Mouse (Mus musculus) heart, adult 11 months (tissue): ENCODE measurements at regions not wholly inside any gene's neighbourhood (a gene's known extent, or its start where the extent isn't known, plus 50 kb on each side); places are given as distances from the start of the nearest gene placed in this dataset.

Experiments
- DNase-seq: peaks from one replicate; pipeline ENCODE4 v3.0.0; 2022

DNA sequence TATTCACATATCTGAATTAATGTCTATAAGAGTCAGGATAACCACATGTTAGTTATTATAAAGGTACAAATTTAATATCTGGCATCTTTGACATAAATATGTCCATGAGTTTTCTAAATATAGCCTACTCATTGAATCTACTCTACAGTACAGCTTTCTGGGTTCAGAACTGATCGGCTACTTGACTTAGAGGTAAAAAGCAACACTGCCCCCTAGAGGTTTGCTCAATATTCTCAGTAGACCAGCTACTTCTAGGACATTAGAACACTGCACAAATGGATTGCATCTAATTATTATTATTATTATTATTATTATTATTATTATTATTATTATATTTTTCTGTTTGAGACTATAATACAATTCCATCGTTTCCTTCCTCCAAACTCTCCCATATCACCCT is 418.8 kb upstream of the Tpm3-rs7 start:
- DNase-seq: no peak

DNA sequence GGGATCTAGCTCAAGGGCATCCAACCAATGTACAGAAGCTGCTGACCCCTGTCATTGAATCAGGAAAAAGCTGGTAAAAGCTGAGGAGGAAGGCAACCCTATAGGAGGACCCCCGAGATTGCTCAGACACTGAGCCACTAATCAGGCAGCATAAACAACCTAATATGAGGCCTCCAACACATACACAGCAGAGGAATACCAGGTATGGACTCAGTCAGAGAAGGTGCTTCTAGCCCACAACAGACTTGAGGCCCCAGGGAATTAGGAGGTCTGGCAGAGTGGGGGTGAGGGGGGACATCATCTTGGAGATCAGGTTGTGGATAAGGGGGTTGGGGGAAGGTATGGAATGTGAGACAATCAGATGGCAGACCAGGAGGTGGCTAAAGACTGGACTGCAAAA is 413.2 kb upstream of the Tpm3-rs7 start:
- DNase-seq: peak; percentile 51

DNA sequence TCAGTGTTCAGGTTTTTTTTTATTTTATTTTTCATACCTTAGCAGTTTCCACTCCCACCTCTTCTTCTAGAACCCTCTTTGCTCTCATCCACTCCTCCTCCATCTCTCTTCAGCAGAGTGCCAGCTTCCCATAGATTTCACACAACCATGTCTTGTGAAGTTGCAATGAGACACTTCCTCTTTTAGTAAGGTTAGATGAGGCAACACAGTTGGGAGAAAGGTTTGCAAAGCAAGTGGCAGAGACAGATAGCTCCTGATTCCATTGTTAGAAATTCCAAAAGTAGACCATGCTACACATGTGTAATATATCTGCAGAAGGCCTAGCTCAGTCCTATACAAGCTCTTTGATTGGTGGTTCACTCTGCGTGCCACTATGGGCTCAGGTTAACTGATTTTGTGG is 397.3 kb upstream of the Tpm3-rs7 start:
- no peak for DNase-seq
